Mouse (Mus musculus) naive thymus-derived CD4-positive, alpha-beta T cell, adult 5 months (primary cell): ENCODE results near the gene Prh1. TPM values are rescaled to one million over a fixed set of nuclear protein-coding genes. Genes with fewer than 3 reads are reported as not detected.

ENCODE experiments used
- polyA plus RNA-seq: library from polyadenylated mRNA; unstranded; fragments of 100-300 nt; shearing (Covaris generic); gene quantifications from one replicate; pipeline ENCODE4 v1.2.1, GENCODE M21; 2017

The Prh1 gene
- not detected for polyA plus RNA-seq

DNA sequence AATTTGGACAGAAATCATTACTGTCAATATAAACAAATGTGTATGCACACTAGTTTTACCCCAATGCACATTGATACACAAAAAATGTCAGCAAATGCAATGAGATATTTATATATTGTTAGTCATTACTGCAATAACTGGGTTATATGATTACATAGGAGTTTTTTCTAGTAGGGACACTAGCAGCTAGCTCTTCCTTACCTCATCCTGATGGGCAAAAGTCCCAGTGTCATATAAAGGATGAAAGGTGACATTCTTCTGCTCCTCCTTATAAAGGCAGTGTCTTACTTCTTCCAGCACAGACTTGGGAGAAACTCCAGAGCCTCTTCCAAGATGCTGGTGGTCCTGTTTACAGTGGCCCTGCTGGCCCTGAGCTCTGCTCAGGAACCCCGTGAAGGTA is at the start of gene Prh1:
Prh1 (plus strand) TSS at position 301 of the 400 bp plus-strand sequence.

GRCm38 (mm10) chr6:132595613-132596012 is 26.0 kb downstream of the Prh1 start, which contains the start of gene Prp2:
TSS of gene Prp2 (plus strand) at chr6:132595913.

Other genes starting within 250 kb of the Prh1 start
- gene Gm8882, start 205.7 kb upstream of the Prh1 start, polyA plus RNA-seq, result not detected
- not detected for gene Prp2, start 26.1 kb downstream of the Prh1 start, polyA plus RNA-seq
- gene A630073D07Rik, start 81.7 kb downstream of the Prh1 start, polyA plus RNA-seq, result not detected
- not detected for gene Tas2r120, start 87.1 kb downstream of the Prh1 start, polyA plus RNA-seq
- not detected for gene Tas2r121, start 131.2 kb downstream of the Prh1 start, polyA plus RNA-seq
- gene Tas2r122, start 142.1 kb downstream of the Prh1 start, polyA plus RNA-seq, result not detected
- gene Tas2r115, start 168.2 kb downstream of the Prh1 start, polyA plus RNA-seq, result not detected
- not detected for gene Tas2r124, start 184.9 kb downstream of the Prh1 start, polyA plus RNA-seq
- gene Tas2r102, start 192.3 kb downstream of the Prh1 start, polyA plus RNA-seq, result not detected
- not detected for gene Tas2r136, start 208.4 kb downstream of the Prh1 start, polyA plus RNA-seq
- not detected for gene Tas2r117, start 233.0 kb downstream of the Prh1 start, polyA plus RNA-seq